Mouse (Mus musculus): ENCODE measurements around the gene Olfr1287.

GRCm38 (mm10) chr2:111473801-111474200, 24.9 kb downstream of the Olfr1287 start, which contains the start of gene Olfr1288:
- TF ChIP-seq EP300 (IDR thresholded peaks at IDR 0.05; ENCODE audit: low read depth) (no peak), CTCF (IDR thresholded peaks at IDR 0.05; ENCODE audit: low read depth) (no peak)

Data from liver, postnatal 0 days (tissue).